In the genomic region with DNA sequence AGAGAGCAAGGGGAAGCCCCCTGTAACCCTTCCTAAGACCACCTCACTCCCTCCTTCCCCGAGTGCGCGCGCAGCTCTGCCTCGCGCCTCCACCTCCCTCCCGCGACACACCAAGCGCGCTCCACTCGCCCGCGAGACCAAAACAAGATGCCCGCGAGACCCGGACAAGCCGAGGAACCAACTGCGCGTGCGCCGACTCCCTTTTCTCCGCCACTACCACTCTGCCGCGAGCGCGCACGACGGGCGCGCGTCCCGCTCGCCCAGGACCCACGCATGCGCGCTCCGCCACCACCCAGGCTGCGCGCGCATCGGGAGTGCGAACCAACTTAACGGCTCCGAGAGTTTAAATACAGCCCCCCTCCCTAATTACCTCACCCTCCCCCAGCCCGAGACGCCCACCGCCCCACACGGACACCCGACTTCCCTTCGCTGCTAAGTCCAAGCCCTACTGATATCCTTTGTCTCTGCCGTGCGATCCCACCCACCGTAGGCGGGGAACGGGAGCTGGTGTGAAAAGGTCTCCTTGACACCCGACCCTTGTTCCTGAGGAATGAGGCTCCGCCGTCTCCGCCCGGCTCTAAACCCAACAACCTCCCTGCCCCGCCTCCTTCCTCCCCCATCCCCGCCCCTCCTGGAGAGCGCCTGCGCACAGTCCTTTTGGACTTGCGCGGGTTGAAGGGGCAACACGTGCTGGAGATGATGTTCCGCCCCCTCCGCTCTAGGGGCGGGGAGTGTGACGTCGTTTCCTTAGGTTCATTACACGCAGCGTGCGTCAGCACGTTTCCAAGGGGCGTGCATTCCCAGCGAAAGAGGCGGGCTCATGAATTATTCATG, we compare ENCODE assay signal across 8 mouse cellular contexts. TPM values are rescaled to one million over a fixed set of nuclear protein-coding genes. Genes with fewer than 3 reads are reported as not detected.
DNase-seq lines count a peak whose midpoint lies in the region; ATAC-seq and TF ChIP-seq lines count a peak whose summit lies in the region.

No protein-coding gene starts in this region.

- peak; percentile 99 for DNase-seq in Patski (ENCODE audit: low read depth, low spot score)
- peak; percentile 100 for DNase-seq in cerebellum, postnatal 14 days
- DNase-seq in frontal cortex, postnatal 14 days (ENCODE audit: low spot score in 2 of 2): peak; percentile 98 to 99
- DNase-seq in layer of hippocampus, postnatal 25 days (ENCODE audit: extremely low spot score in 1 of 2, low spot score in 1 of 2): peak; percentile 99
- DNase-seq in lung, postnatal 25 days (ENCODE audit: low spot score): peak; percentile 99
- peak; percentile 100 for DNase-seq in retina, embryonic 14.5 days (ENCODE audit: low spot score)
- DNase-seq in thymus, postnatal 4 days: peak; percentile 100

- in situ Hi-C loops in Patski (cut with MboI; ENCODE audit: low pct_unique_long_range_greater_than_20kb): loop anchor here (10.0 to 25.0 kb wide), 2 partner anchors 378 to 1226 kb away; a partner anchor contains a TSS

- peak overlapping the region; percentile 98 for H3K9ac ChIP-seq in hindbrain, embryonic 13.5 days

- WGBS in hindbrain, embryonic 13.5 days: under 1% methylated on average over 79 of the region's 79 CpGs

- ATAC-seq in Patski: peak; percentile 58
- peak; percentile 90 for ATAC-seq in hindbrain, embryonic 13.5 days (ENCODE audit: low FRiP score)

- CTCF ChIA-PET in Patski (lab: Charles Lee): no interaction called here

- POLR2A ChIA-PET in Patski (lab: Charles Lee): interaction anchor here (0.6 kb wide), 1 partner anchor 67 kb away, joined by 3 read pairs; no protein-coding TSS in a partner anchor

- peak overlapping the region; percentile 96 for H3K27ac ChIP-seq in hindbrain, embryonic 13.5 days

- peak overlapping the region; percentile 95 for H3K4me2 ChIP-seq in hindbrain, embryonic 13.5 days

- H3K27me3 ChIP-seq in Patski: no peaks in the 10 kb centered on the region
- H3K27me3 ChIP-seq in hindbrain, embryonic 13.5 days: peaks cover 5% of the 10 kb centered on the region; the same call in 1 of the 2 replicates

- peaks cover 34% of the 10 kb centered on the region for H3K36me3 ChIP-seq in hindbrain, embryonic 13.5 days

- H3K9me3 ChIP-seq in hindbrain, embryonic 13.5 days: no peaks in the 10 kb centered on the region

- H3K4me1 ChIP-seq in hindbrain, embryonic 13.5 days (replicated peaks): peaks cover 46% of the 10 kb centered on the region

- TF ChIP-seq CTCF in Patski (IDR thresholded peaks at IDR 0.05): no peak

- peak overlapping the region; percentile 87 for H3K4me3 ChIP-seq in hindbrain, embryonic 13.5 days

RNA-seq across cellular contexts. Expression of a gene that starts 1.1 kb away (rescaled TPM):
- polyA plus RNA-seq in Patski (2021): 64.6 TPM
- polyA plus RNA-seq in hindbrain, embryonic 13.5 days (2015; fragmentation: Nextera tagmentation; extraction: Ambion mirVana): 10.7 and 11.1 TPM in 2 replicates
- 10 to 100 TPM; 40.1 to 42.8 TPM for total RNA-seq in layer of hippocampus, postnatal 25 days (2021)

RNA-seq across cellular contexts. Expression of a gene that starts 1.3 kb away (rescaled TPM):
- polyA plus RNA-seq in Patski (2021): 22.2 TPM
- polyA plus RNA-seq in hindbrain, embryonic 13.5 days (2015; fragmentation: Nextera tagmentation; extraction: Ambion mirVana): 10.6 and 12.3 TPM in 2 replicates
- total RNA-seq in layer of hippocampus, postnatal 25 days (2021): 1 to 10 TPM; 6.1 to 6.2 TPM

RNA-seq across cellular contexts. Expression of a gene that starts 7.7 kb away (rescaled TPM):
- polyA plus RNA-seq in Patski (2021): 36.7 TPM
- 40.6 and 44.1 TPM in 2 replicates for polyA plus RNA-seq in hindbrain, embryonic 13.5 days (2015; fragmentation: Nextera tagmentation; extraction: Ambion mirVana)
- total RNA-seq in layer of hippocampus, postnatal 25 days (2021): 10 to 100 TPM; 24.7 to 26.2 TPM

RNA-seq across cellular contexts. Expression of a gene that starts 40.8 kb away (rescaled TPM):
- polyA plus RNA-seq in Patski (2021): 154 TPM
- 61.1 and 62.5 TPM in 2 replicates for polyA plus RNA-seq in hindbrain, embryonic 13.5 days (2015; fragmentation: Nextera tagmentation; extraction: Ambion mirVana)
- total RNA-seq in layer of hippocampus, postnatal 25 days (2021): 100 to 1,000 TPM; 203 to 214 TPM

RNA-seq across cellular contexts. Expression of a gene that starts 44.9 kb away (rescaled TPM):
- 13.4 TPM for polyA plus RNA-seq in Patski (2021)
- 32.9 and 34.1 TPM in 2 replicates for polyA plus RNA-seq in hindbrain, embryonic 13.5 days (2015; fragmentation: Nextera tagmentation; extraction: Ambion mirVana)
- total RNA-seq in layer of hippocampus, postnatal 25 days (2021): 10 to 100 TPM; 63.9 to 65.5 TPM

Comparison
In these comparisons a context has a peak if more than half of its experiments do, and no peak if none do; other contexts are left out.
1. Peak in every context shown above with its lines: DNase-seq, ATAC-seq, H3K4me3 ChIP-seq and H3K27ac ChIP-seq.